Mouse (Mus musculus): ENCODE results near the gene Numa1. TPM values are rescaled to one million over a fixed set of nuclear protein-coding genes. Genes with fewer than 3 reads are reported as not detected.

Numa1 gene
- 30.1 and 33.6 TPM in 2 replicates for polyA plus RNA-seq (2015; fragmentation: Nextera tagmentation; extraction: Ambion mirVana)

DNA sequence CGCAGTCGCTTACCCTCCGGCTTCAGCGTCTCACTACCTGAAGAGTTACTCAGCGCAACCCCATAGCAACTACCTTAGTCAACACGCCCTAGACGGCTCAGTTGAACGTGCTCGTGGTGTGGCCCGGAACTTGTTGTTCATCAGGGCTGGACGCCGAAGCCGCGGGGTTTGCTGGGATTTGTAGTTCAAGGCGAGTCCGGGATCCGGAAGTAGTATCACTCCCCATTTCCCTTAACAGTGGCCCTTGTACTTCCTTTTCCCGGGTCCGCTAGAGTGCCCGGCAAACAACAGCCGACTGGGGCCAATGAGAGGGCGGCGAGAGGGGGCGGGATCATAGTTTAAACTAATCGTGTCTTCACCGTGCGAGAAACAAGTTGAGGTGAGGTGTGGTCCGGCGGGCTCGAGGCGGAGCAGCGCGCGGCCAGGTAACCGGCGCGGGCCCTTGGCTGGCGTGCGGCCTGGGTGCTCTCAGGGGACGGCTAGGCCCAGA lies at the start of gene Numa1, which contains the start of gene Lrrc51:
Numa1 (plus strand) TSS at position 361 of the 490 bp plus-strand sequence.
Lrrc51 (minus strand) TSS at position 145 of the 490 bp plus-strand sequence.
- peaks cover 45% of the 10 kb centered on the region for H3K4me1 ChIP-seq (replicated peaks)
- H3K4me2 ChIP-seq = peak within 1 kb of the TSS; percentile 84
- no peaks in the 10 kb centered on the region for H3K27me3 ChIP-seq
- ATAC-seq (ENCODE audit: insufficient read depth) = peak; percentile 98
- peak within 1 kb of the TSS; percentile 95 for H3K27ac ChIP-seq (replicated peaks)
- peak within 1 kb of the TSS; percentile 94 for H3K4me3 ChIP-seq (replicated peaks)
- peaks cover 24% of the 10 kb centered on the region for H3K36me3 ChIP-seq (replicated peaks)
- H3K9me3 ChIP-seq (replicated peaks) = no peaks in the 10 kb centered on the region
- WGBS (ENCODE audit: insufficient replicate concordance) = under 1% methylated on average over 40 of the region's 40 CpGs
- H3K9ac ChIP-seq = peak within 1 kb of the TSS; percentile 91

DNA sequence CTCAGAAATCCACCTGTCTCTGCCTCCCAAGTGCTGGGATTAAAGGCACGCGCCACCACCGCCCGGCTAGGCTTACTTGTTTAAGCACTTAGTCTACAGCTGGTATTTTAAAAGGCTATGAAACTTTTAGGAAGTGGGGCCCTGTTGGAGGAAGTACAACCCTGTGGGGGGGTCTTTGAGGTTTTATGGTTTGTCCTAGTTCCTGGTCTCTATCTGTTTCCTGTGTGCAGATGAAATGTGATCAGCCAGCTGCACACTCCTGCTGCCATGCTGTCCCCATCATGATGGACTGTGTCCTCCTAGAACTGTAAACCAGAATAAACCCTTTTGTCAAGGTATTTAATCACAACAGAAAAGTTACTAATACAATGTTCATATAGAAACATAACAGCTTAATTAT lies 49.8 kb upstream of the Numa1 start:
- Histone ChIP-seq H3K27ac (replicated peaks) (no peak overlapping the region), H3K4me2 (no peak overlapping the region), H3K9me3 (replicated peaks) (no peaks in the 10 kb centered on the region), H3K4me1 (replicated peaks) (no peaks in the 10 kb centered on the region), H3K4me3 (replicated peaks) (no peak overlapping the region), H3K27me3 (peaks cover 6% of the 10 kb centered on the region), H3K36me3 (replicated peaks) (no peaks in the 10 kb centered on the region), H3K9ac (no peak overlapping the region)
- ATAC-seq (ENCODE audit: insufficient read depth) = no peak
- WGBS (ENCODE audit: insufficient replicate concordance) = 82% methylated on average over 4 of the region's 4 CpGs

DNA sequence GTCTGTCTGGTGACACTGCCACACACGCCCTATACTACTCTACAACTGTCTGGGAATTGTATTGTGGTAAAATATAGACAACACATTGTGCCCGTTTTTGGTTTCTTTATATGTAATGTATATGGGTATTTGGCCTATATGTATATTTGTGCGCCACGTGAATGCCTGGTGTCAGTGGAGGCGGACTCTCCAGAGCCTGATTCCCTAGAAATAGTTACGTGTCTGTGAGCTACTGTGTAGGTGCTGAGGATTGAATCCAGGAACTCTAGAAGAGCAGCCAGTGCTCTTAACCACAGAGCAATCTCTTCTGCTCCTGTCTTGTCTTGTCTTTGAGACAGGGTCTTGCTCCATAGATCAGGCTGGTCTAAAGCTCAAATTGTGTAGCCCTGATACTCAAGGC lies 47.6 kb upstream of the Numa1 start:
- no peaks in the 10 kb centered on the region for H3K9me3 ChIP-seq (replicated peaks)
- no peak overlapping the region for H3K27ac ChIP-seq (replicated peaks)
- no peak overlapping the region for H3K4me3 ChIP-seq (replicated peaks)
- H3K4me2 ChIP-seq = no peak overlapping the region
- peaks cover 6% of the 10 kb centered on the region for H3K27me3 ChIP-seq
- no peak for ATAC-seq (ENCODE audit: insufficient read depth)
- H3K36me3 ChIP-seq (replicated peaks) = no peaks in the 10 kb centered on the region
- H3K4me1 ChIP-seq (replicated peaks) = no peaks in the 10 kb centered on the region
- 76% methylated on average over 6 of the region's 6 CpGs for WGBS (ENCODE audit: insufficient replicate concordance)
- no peak overlapping the region for H3K9ac ChIP-seq

GRCm38 (mm10) chr7:101888460-101888859 lies 45.5 kb upstream of the Numa1 start:
- H3K4me2 ChIP-seq = no peak overlapping the region
- 60% methylated on average over 4 of the region's 4 CpGs for WGBS (ENCODE audit: insufficient replicate concordance)
- H3K9me3 ChIP-seq (replicated peaks) = no peaks in the 10 kb centered on the region
- no peaks in the 10 kb centered on the region for H3K36me3 ChIP-seq (replicated peaks)
- no peak overlapping the region for H3K9ac ChIP-seq
- no peaks in the 10 kb centered on the region for H3K4me1 ChIP-seq (replicated peaks)
- no peak for ATAC-seq (ENCODE audit: insufficient read depth)
- H3K27ac ChIP-seq (replicated peaks) = no peak overlapping the region
- H3K27me3 ChIP-seq = peaks cover 6% of the 10 kb centered on the region
- no peak overlapping the region for H3K4me3 ChIP-seq (replicated peaks)

DNA sequence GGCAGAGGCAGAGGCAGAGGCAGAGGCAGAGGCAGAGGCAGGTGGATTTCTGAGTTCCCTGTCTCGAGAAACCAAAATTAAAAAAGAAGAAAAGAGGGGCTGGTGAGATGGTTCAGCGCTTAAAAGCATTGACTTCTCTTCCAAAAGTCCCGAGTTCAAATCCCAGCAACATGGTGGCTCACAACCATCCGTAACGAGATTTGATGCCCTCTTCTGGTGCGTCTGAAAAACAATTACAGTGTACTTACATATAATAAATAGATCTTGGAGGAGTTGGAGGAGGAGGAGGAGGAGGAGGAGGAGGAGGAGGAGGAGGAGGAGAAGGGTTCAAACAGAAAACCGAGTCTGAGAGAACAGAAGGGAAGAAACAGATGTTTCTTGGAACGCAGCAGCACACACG lies 38.2 kb upstream of the Numa1 start:
- Histone ChIP-seq H3K4me1 (replicated peaks) (peaks cover 32% of the 10 kb centered on the region), H3K9me3 (replicated peaks) (no peaks in the 10 kb centered on the region), H3K27me3 (no peaks in the 10 kb centered on the region), H3K27ac (replicated peaks) (peak overlapping the region; percentile 61), H3K4me3 (replicated peaks) (peak overlapping the region; percentile 68), H3K9ac (peak overlapping the region; percentile 53; the same call in 1 of the 2 replicates), H3K4me2 (peak overlapping the region; percentile 85), H3K36me3 (replicated peaks) (peaks cover 14% of the 10 kb centered on the region; the same call in 1 of the 2 replicates)
- peak; percentile 0; the same call in 1 of the 2 replicates for ATAC-seq (ENCODE audit: insufficient read depth)
- WGBS (ENCODE audit: insufficient replicate concordance) = 29% methylated on average over 9 of the region's 9 CpGs

DNA sequence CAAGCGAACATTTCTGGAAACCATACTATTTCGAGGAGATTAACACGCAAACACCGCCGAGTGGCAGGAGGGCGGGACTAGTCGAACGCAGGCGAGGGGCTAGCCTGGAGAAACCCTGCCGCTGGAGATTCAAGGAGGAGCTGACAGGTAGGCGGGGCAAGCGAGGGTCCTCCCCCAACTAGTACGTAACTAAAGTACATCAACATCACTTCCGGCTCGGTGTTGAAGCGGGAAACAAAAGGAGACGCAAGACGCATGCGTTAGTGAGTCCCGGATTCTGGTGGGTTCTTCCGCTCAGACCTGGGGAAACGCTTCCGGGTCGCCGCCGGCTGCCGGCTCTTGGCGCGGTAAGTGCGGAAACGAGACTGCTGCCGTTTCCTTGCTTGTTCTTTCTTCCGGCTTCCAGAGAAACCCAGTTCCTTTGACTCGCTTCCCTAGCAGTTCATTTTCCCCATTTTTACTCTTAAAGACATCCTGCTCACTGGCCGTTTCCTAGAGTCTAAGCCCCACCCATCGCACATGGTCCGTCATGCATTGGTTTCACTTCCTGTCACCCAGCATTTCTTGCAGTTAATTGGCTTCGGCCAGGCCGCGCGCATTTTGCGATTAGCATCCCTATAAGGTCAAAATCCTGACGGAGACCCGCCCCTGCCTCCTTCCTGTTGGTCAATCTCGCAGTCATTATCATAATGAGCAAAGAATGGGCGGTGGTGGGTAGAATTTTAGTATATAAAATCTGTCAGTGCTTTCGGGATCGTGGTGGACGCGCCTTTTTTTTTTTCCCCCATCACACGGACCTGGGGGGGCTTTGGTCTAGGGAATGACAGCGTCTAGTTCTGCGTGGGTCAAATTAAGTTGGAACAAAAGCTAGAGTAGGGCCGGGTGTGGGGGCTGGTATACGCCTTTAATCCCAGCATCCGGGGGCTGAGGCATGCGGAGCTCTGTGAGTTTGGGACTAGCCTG lies 37.5 kb upstream of the Numa1 start:
- Histone ChIP-seq H3K27ac (replicated peaks) (peak overlapping the region; percentile 89), H3K4me1 (replicated peaks) (peaks cover 32% of the 10 kb centered on the region), H3K4me2 (peak overlapping the region; percentile 85), H3K9ac (peak overlapping the region; percentile 69), H3K36me3 (replicated peaks) (peaks cover 14% of the 10 kb centered on the region; the same call in 1 of the 2 replicates), H3K4me3 (replicated peaks) (peak overlapping the region; percentile 68), H3K9me3 (replicated peaks) (no peaks in the 10 kb centered on the region), H3K27me3 (no peaks in the 10 kb centered on the region)
- WGBS (ENCODE audit: insufficient replicate concordance) = under 1% methylated on average over 57 of the region's 57 CpGs
- peak; percentile 97 for ATAC-seq (ENCODE audit: insufficient read depth)

DNA sequence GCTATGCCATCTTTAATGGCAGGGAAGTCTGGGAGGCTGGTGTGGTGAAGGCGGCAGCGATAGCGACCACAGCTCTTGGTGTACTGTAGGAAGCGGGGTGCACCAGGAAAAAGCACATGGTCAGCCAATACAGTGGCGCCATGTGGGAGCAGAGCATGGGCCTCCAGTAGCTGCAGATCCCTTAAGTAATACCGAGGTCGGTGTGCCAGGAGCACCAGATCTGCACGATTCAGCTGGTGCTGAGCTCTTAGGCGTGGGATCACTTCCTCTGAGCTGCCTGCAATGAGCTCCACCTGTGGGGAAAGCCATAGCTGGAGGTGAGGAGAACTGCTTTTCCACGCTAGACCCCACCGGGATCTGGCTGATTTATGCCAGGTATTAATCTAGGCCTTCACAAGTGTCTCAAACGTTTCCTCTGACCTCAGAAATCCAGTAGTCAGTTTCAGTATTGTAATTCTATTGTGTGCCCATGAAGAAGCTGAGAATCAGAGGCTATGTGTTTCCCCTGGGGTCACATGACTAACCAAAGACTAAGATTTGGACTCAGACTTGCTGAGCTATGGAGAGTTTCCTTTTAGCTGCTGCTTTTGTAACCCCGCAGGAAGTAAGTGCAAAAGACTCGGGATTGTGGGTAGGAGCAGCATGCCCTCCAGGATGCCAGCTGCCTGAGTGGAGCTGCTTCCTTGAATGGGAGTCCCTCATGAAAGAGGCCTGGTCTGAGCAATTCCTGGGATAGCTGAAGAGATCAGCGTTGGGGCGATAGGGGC lies 33.4 kb upstream of the Numa1 start:
- 0 out of 2 replicates have a peak overlapping the region, but pooled peaks have one; percentile 6 for H3K27ac ChIP-seq (replicated peaks)
- peaks cover 34% of the 10 kb centered on the region for H3K4me1 ChIP-seq (replicated peaks)
- H3K9ac ChIP-seq = no peak overlapping the region
- no peak overlapping the region for H3K4me2 ChIP-seq
- H3K9me3 ChIP-seq (replicated peaks) = no peaks in the 10 kb centered on the region
- H3K36me3 ChIP-seq (replicated peaks) = peaks cover 21% of the 10 kb centered on the region
- ATAC-seq (ENCODE audit: insufficient read depth) = no peak
- no peaks in the 10 kb centered on the region for H3K27me3 ChIP-seq
- 82% methylated on average over 16 of the region's 16 CpGs for WGBS (ENCODE audit: insufficient replicate concordance)
- no peak overlapping the region for H3K4me3 ChIP-seq (replicated peaks)

DNA sequence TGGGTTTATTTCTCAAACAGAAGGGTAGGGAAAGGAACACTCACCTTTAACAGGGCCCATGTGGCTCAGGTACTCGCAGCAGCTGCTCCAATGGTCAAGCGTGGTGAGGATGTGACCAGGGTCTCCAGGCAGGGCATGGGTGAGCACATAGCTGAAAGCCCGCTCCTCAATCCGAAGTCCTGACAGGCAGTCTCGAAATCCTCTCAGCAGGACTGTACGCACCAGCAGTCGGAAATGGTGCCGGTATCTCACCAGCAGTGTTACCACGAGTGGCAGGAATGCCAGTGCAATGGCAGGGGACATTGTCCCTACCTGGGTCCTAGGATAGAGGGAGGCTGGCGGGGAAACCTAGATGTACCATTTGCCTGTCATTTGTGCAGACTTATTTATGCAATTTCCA lies 31.9 kb upstream of the Numa1 start:
- no peaks in the 10 kb centered on the region for H3K9me3 ChIP-seq (replicated peaks)
- H3K27ac ChIP-seq (replicated peaks) = no peak overlapping the region
- peaks cover 21% of the 10 kb centered on the region for H3K36me3 ChIP-seq (replicated peaks)
- no peak for ATAC-seq (ENCODE audit: insufficient read depth)
- H3K9ac ChIP-seq = no peak overlapping the region
- H3K27me3 ChIP-seq = no peaks in the 10 kb centered on the region
- H3K4me1 ChIP-seq (replicated peaks) = peaks cover 37% of the 10 kb centered on the region
- H3K4me3 ChIP-seq (replicated peaks) = no peak overlapping the region
- H3K4me2 ChIP-seq = no peak overlapping the region
- 84% methylated on average over 10 of the region's 10 CpGs for WGBS (ENCODE audit: insufficient replicate concordance)

DNA sequence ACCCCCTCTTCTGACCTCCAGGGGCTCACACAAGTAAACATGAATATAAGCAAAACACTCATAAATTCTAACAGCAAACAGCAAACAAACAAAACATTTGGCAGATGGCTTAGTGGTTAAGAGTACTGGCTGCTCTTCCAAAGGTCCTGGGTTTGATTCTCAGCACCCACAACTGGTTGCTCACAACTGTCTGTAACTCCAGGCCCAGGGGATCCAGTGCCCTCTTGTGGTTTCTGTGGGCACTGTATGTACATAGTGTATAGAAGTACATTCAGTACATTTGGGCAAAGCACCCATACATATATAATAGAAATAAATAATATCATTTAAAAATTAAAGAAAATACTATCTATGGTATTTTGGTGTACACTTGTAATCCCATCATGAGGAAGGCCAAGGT lies 31.1 kb upstream of the Numa1 start:
- H3K4me1 ChIP-seq (replicated peaks) = peaks cover 36% of the 10 kb centered on the region
- H3K9ac ChIP-seq = no peak overlapping the region
- H3K4me3 ChIP-seq (replicated peaks) = no peak overlapping the region
- H3K36me3 ChIP-seq (replicated peaks) = peaks cover 20% of the 10 kb centered on the region
- no peak overlapping the region for H3K4me2 ChIP-seq
- ATAC-seq (ENCODE audit: insufficient read depth) = no peak
- H3K27ac ChIP-seq (replicated peaks) = no peak overlapping the region
- H3K9me3 ChIP-seq (replicated peaks) = no peaks in the 10 kb centered on the region
- no peaks in the 10 kb centered on the region for H3K27me3 ChIP-seq

DNA sequence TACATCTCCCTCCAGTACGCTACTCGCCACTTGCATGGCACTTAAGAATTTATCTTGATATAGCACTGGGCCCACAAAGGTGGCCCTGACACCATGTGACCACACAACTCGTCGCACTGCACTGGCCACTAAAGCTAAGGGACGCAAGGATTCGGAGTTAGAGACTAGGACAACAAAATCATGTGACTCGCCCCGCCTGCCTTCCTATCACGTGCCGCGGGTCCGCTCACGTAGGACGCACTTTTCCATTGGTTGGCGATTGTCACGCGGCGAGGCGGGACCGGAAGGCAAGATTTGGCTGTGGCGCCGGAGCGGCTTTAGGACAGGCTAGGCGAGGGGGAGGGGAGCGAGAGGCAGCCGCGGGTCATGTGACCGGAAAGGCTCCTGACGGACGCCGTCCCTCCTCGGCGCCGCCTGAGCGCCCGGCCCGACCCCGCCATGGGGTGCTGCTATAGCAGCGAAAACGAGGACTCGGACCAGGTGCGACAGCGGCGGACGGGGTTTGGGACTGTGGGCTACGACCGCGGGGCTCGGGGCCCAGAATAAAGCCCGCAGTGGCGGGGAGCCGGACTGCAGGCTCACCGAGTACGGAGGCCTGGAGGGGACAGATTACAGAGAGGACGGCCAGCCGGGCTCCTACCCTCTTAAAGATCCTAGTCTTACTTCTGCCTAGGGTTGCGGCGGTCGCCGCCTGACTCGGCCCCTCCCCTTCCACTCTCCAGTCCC lies 28.2 kb upstream of the Numa1 start, which contains the start of gene Lamtor1:
Lamtor1 (plus strand) TSS at position 344 of the 726 bp plus-strand sequence.
- H3K4me3 ChIP-seq (replicated peaks) = peak within 1 kb of the TSS; percentile 83
- peak within 1 kb of the TSS; percentile 89 for H3K9ac ChIP-seq
- ATAC-seq (ENCODE audit: insufficient read depth) = peak; percentile 96
- WGBS (ENCODE audit: insufficient replicate concordance) = under 1% methylated on average over 61 of the region's 61 CpGs
- peak within 1 kb of the TSS; percentile 86 for H3K4me2 ChIP-seq
- peaks cover 19% of the 10 kb centered on the region for H3K36me3 ChIP-seq (replicated peaks)
- H3K4me1 ChIP-seq (replicated peaks) = peaks cover 36% of the 10 kb centered on the region
- H3K27me3 ChIP-seq = no peaks in the 10 kb centered on the region
- H3K27ac ChIP-seq (replicated peaks) = peak within 1 kb of the TSS; percentile 94
- H3K9me3 ChIP-seq (replicated peaks) = no peaks in the 10 kb centered on the region
